Mouse (Mus musculus) liver, embryonic 11.5 days (tissue): ENCODE measurements around the gene Sdccag8. TPM values are rescaled to one million over a fixed set of nuclear protein-coding genes. Genes with fewer than 3 reads are reported as not detected.

ENCODE experiments used
- ATAC-seq: fragments of 200-750 bp; cut with Nextera tagmentation; replicated peaks from 2 replicates; pipeline ENCODE4 v1.8.0; 2017; ENCODE audit warnings: moderate number of reproducible peaks, mild to moderate bottlenecking, moderate TSS enrichment, moderate library complexity; ENCODE audit not compliant: low FRiP score
- DNase-seq: peaks from one replicate; pipeline ENCODE4 v3.0.0-alpha.2; 2017; ENCODE audit warnings: low spot score
- H3K27ac ChIP-seq: fragments of 300-500 bp; sonication (generic); 2 replicates; pipeline ENCODE4 v1.5.1; 2014; ENCODE audit warnings: mild to moderate bottlenecking, low read depth, low read length, control low read depth
- H3K27me3 ChIP-seq: fragments of 300-500 bp; sonication (generic); replicated peaks from 2 replicates; pipeline ENCODE4 v1.6.1; 2014; ENCODE audit warnings: low read length, mixed read lengths; ENCODE audit not compliant: control insufficient read depth, insufficient read depth
- H3K36me3 ChIP-seq: fragments of 300-500 bp; sonication (generic); 2 replicates; pipeline ENCODE4 v1.6.1; 2014; ENCODE audit warnings: mild to moderate bottlenecking, low read length, moderate library complexity, mixed read lengths; ENCODE audit not compliant: control insufficient read depth, insufficient read depth
- H3K4me1 ChIP-seq: fragments of 300-500 bp; sonication (generic); replicated peaks from 2 replicates; pipeline ENCODE4 v1.6.1; 2014; ENCODE audit warnings: low read length, mixed read lengths; ENCODE audit not compliant: control insufficient read depth, insufficient read depth
- H3K4me2 ChIP-seq: fragments of 300-500 bp; sonication (generic); 2 replicates; pipeline ENCODE4 v1.6.1; 2014; ENCODE audit warnings: mild to moderate bottlenecking, control low read depth, moderate library complexity
- H3K4me3 ChIP-seq: fragments of 300-500 bp; sonication (generic); 2 replicates; pipeline ENCODE4 v1.5.1; 2014; ENCODE audit warnings: low read depth, low read length, control low read depth
- H3K9ac ChIP-seq: fragments of 300-500 bp; sonication (generic); 2 replicates; pipeline ENCODE4 v1.6.1; 2014; ENCODE audit warnings: low read depth, low read length, control low read depth
- H3K9me3 ChIP-seq: fragments of 300-500 bp; sonication (generic); 2 replicates; pipeline ENCODE4 v1.6.1; 2016; ENCODE audit warnings: low read length, inconsistent platforms, mixed read lengths; ENCODE audit not compliant: control insufficient read depth
- WGBS: fragments of 180-500 bp; shearing (Covaris S2); extraction: QIAGEN DNeasy Blood & Tissue Kit; methylation state at CpG from one replicate; pipeline ENCODE4 v1.1.7; 2014; 5-methylcytosine and 5-hydroxymethylcytosine counted together
- polyA plus RNA-seq: library from polyadenylated mRNA; unstranded; fragments of >200 nt; fragmentation: Nextera tagmentation; extraction: Ambion mirVana; gene quantifications from 2 replicates; pipeline ENCODE4 v1.2.1, GENCODE M21; 2014

Sdccag8 gene
- polyA plus RNA-seq, 1 experiment from 2014 or later: 11.7 TPM

- Histone ChIP-seq H3K4me2 (no peak overlapping the region), H3K4me1 (no peaks in the 10 kb centered on the region), H3K9ac (no peak overlapping the region), H3K27ac (no peak overlapping the region), H3K9me3 (no peaks in the 10 kb centered on the region), H3K36me3 (no peaks in the 10 kb centered on the region), H3K27me3 (no peaks in the 10 kb centered on the region), H3K4me3 (no peak overlapping the region)
- DNase-seq (no peak), ATAC-seq (no peak)
- WGBS: 83% methylated on average over 2 of the region's 2 CpGs
These were observed 101.5 kb downstream of the Sdccag8 start for GRCm38 (mm10) chr1:176915946-176916345.

- no peaks in the 10 kb centered on the region for H3K36me3 ChIP-seq
- DNase-seq: no peak
- 90% methylated on average over 12 of the region's 12 CpGs for WGBS
These were observed 105.0 kb downstream of the Sdccag8 start for GRCm38 (mm10) chr1:176919486-176919885.

GRCm38 (mm10) chr1:176922842-176923241 is 108.4 kb downstream of the Sdccag8 start:
- 87% methylated on average over 5 of the region's 5 CpGs for WGBS
- no peaks in the 10 kb centered on the region for H3K9me3 ChIP-seq
- no peak for ATAC-seq

More at GRCm38 (mm10) chr1:176919486-176919885, 105.0 kb downstream of the Sdccag8 start:
- no peaks in the 10 kb centered on the region for H3K4me1 ChIP-seq
- no peak overlapping the region for H3K27ac ChIP-seq
- ATAC-seq: no peak
- no peak overlapping the region for H3K9ac ChIP-seq
- no peaks in the 10 kb centered on the region for H3K9me3 ChIP-seq
- no peak overlapping the region for H3K4me2 ChIP-seq
- no peaks in the 10 kb centered on the region for H3K27me3 ChIP-seq
- H3K4me3 ChIP-seq: no peak overlapping the region

GRCm38 (mm10) chr1:176926009-176926408 is 111.5 kb downstream of the Sdccag8 start:
- no peak overlapping the region for H3K9ac ChIP-seq
- ATAC-seq: no peak
- no peak overlapping the region for H3K27ac ChIP-seq
- no peaks in the 10 kb centered on the region for H3K9me3 ChIP-seq
- H3K36me3 ChIP-seq: no peaks in the 10 kb centered on the region
- no peaks in the 10 kb centered on the region for H3K27me3 ChIP-seq
- WGBS: 83% methylated on average over 5 of the region's 5 CpGs
- H3K4me2 ChIP-seq: no peak overlapping the region
- H3K4me1 ChIP-seq: no peaks in the 10 kb centered on the region
- no peak overlapping the region for H3K4me3 ChIP-seq
- no peak for DNase-seq

More at GRCm38 (mm10) chr1:176922842-176923241, 108.4 kb downstream of the Sdccag8 start:
- H3K36me3 ChIP-seq: no peaks in the 10 kb centered on the region
- no peak overlapping the region for H3K4me2 ChIP-seq
- no peak overlapping the region for H3K4me3 ChIP-seq
- H3K27ac ChIP-seq: no peak overlapping the region
- H3K27me3 ChIP-seq: no peaks in the 10 kb centered on the region
- DNase-seq: no peak
- H3K4me1 ChIP-seq: no peaks in the 10 kb centered on the region
- no peak overlapping the region for H3K9ac ChIP-seq

- Histone ChIP-seq H3K4me1 (no peaks in the 10 kb centered on the region), H3K27me3 (no peaks in the 10 kb centered on the region), H3K4me3 (no peak overlapping the region), H3K36me3 (no peaks in the 10 kb centered on the region), H3K9me3 (no peaks in the 10 kb centered on the region), H3K9ac (no peak overlapping the region), H3K27ac (no peak overlapping the region), H3K4me2 (no peak overlapping the region)
- ATAC-seq: no peak
- DNase-seq: no peak
- WGBS: 85% methylated on average over 9 of the region's 9 CpGs
These were observed 112.9 kb downstream of the Sdccag8 start for GRCm38 (mm10) chr1:176927312-176927711.

GRCm38 (mm10) chr1:176929710-176930109 is 115.2 kb downstream of the Sdccag8 start:
- H3K27ac ChIP-seq: no peak overlapping the region
- no peaks in the 10 kb centered on the region for H3K9me3 ChIP-seq
- H3K4me3 ChIP-seq: no peak overlapping the region
- H3K9ac ChIP-seq: no peak overlapping the region
- DNase-seq: no peak
- H3K36me3 ChIP-seq: no peaks in the 10 kb centered on the region
- no peak for ATAC-seq
- 92% methylated on average over 8 of the region's 8 CpGs for WGBS
- no peaks in the 10 kb centered on the region for H3K27me3 ChIP-seq
- no peaks in the 10 kb centered on the region for H3K4me1 ChIP-seq
- no peak overlapping the region for H3K4me2 ChIP-seq

- H3K36me3 ChIP-seq: no peaks in the 10 kb centered on the region
- H3K9ac ChIP-seq: no peak overlapping the region
- ATAC-seq (no peak), DNase-seq (no peak)
- H3K27ac ChIP-seq: no peak overlapping the region
- H3K9me3 ChIP-seq: no peaks in the 10 kb centered on the region
- H3K4me3 ChIP-seq: no peak overlapping the region
- H3K4me1 ChIP-seq: no peaks in the 10 kb centered on the region
- no peak overlapping the region for H3K4me2 ChIP-seq
- H3K27me3 ChIP-seq: no peaks in the 10 kb centered on the region
- 95% methylated on average over 2 of the region's 2 CpGs for WGBS
These were observed 116.1 kb downstream of the Sdccag8 start for GRCm38 (mm10) chr1:176930574-176930973.

GRCm38 (mm10) chr1:176930981-176931500 is 116.6 kb downstream of the Sdccag8 start:
- Histone ChIP-seq H3K4me2 (no peak overlapping the region), H3K36me3 (no peaks in the 10 kb centered on the region), H3K27ac (no peak overlapping the region), H3K4me3 (no peak overlapping the region), H3K9me3 (no peaks in the 10 kb centered on the region), H3K27me3 (no peaks in the 10 kb centered on the region), H3K9ac (no peak overlapping the region), H3K4me1 (no peaks in the 10 kb centered on the region)
- DNase-seq (no peak), ATAC-seq (no peak)
- 86% methylated on average over 4 of the region's 4 CpGs for WGBS

GRCm38 (mm10) chr1:176931511-176931910 is 117.1 kb downstream of the Sdccag8 start:
- H3K9me3 ChIP-seq: no peaks in the 10 kb centered on the region
- H3K27me3 ChIP-seq: no peaks in the 10 kb centered on the region
- no peak overlapping the region for H3K4me3 ChIP-seq
- H3K4me1 ChIP-seq: no peaks in the 10 kb centered on the region
- H3K36me3 ChIP-seq: no peaks in the 10 kb centered on the region
- H3K9ac ChIP-seq: no peak overlapping the region
- H3K4me2 ChIP-seq: no peak overlapping the region
- H3K27ac ChIP-seq: no peak overlapping the region
- DNase-seq (no peak), ATAC-seq (no peak)
- 84% methylated on average over 10 of the region's 10 CpGs for WGBS
